Mouse (Mus musculus): Measurements from ENCODE around the gene 4921509C19Rik. TPM values are rescaled to one million over a fixed set of nuclear protein-coding genes. Genes with fewer than 3 reads are reported as not detected.
A peak's percentile ranks its signal among the peaks of the same experiment; 100 is the strongest.
"Not testable (repeated sequence)": the region's sequence is repeated elsewhere in the genome, so short reads cannot be mapped to it uniquely, and the experiment has no call there.

Gene 4921509C19Rik
- polyA plus RNA-seq, 1 experiment from 2014 or later = not detected

GRCm38 (mm10) chr2:151494035-151494803 lies 18.3 kb upstream of the 4921509C19Rik start, which contains the start of gene Nsfl1c:
TSS of gene Nsfl1c (plus strand) at chr2:151494182.
- under 1% methylated on average over 69 of the region's 73 CpGs for WGBS
- H3K4me1 ChIP-seq (ENCODE audit: insufficient read depth, low read length) = peaks cover 15% of the 10 kb centered on the region
- peak within 1 kb of the TSS; percentile 73 for H3K4me3 ChIP-seq (ENCODE audit: low read length)
- H3K27ac ChIP-seq (ENCODE audit: low read length) = peak within 1 kb of the TSS; percentile 33; the same call in 1 of the 2 replicates
- H3K4me2 ChIP-seq (replicated peaks; ENCODE audit: low read depth, low read length) = peak within 1 kb of the TSS; percentile 82
- H3K9me3 ChIP-seq (ENCODE audit: low read length) = no peaks in the 10 kb centered on the region
- H3K9ac ChIP-seq (replicated peaks; ENCODE audit: low read length) = peak within 1 kb of the TSS; percentile 73
- H3K36me3 ChIP-seq (ENCODE audit: insufficient read depth, low read length) = peaks cover 8% of the 10 kb centered on the region; the same call in 1 of the 2 replicates
- ATAC-seq (ENCODE audit: low FRiP score, low TSS enrichment) = peak; percentile 99
- H3K27me3 ChIP-seq (ENCODE audit: insufficient read depth, low read length) = peaks cover 2% of the 10 kb centered on the region; the same call in 1 of the 2 replicates

GRCm38 (mm10) chr2:151486496-151486895 lies 10.5 kb upstream of the 4921509C19Rik start:
- Histone ChIP-seq H3K9ac (replicated peaks; ENCODE audit: low read length) (no peak overlapping the region), H3K9me3 (ENCODE audit: low read length) (no peaks in the 10 kb centered on the region), H3K27ac (ENCODE audit: low read length) (no peak overlapping the region), H3K36me3 (ENCODE audit: insufficient read depth, low read length) (no peaks in the 10 kb centered on the region), H3K4me1 (ENCODE audit: insufficient read depth, low read length) (no peaks in the 10 kb centered on the region), H3K27me3 (ENCODE audit: insufficient read depth, low read length) (peaks cover 2% of the 10 kb centered on the region; the same call in 1 of the 2 replicates), H3K4me2 (replicated peaks; ENCODE audit: low read depth, low read length) (no peak overlapping the region), H3K4me3 (ENCODE audit: low read length) (no peak overlapping the region)
- no peak for ATAC-seq (ENCODE audit: low FRiP score, low TSS enrichment)

- H3K4me2 ChIP-seq (replicated peaks; ENCODE audit: low read depth, low read length); H3K9me3 ChIP-seq (ENCODE audit: low read length); H3K9ac ChIP-seq (replicated peaks; ENCODE audit: low read length); ATAC-seq (ENCODE audit: low FRiP score, low TSS enrichment); H3K27me3 ChIP-seq (ENCODE audit: insufficient read depth, low read length); H3K36me3 ChIP-seq (ENCODE audit: insufficient read depth, low read length); H3K27ac ChIP-seq (ENCODE audit: low read length); H3K4me1 ChIP-seq (ENCODE audit: insufficient read depth, low read length); H3K4me3 ChIP-seq (ENCODE audit: low read length): not testable (repeated sequence)
- 70% methylated on average over 4 of the region's 4 CpGs for WGBS
Measured at GRCm38 (mm10) chr2:151434971-151435370, 41.0 kb downstream of the 4921509C19Rik start.

DNA sequence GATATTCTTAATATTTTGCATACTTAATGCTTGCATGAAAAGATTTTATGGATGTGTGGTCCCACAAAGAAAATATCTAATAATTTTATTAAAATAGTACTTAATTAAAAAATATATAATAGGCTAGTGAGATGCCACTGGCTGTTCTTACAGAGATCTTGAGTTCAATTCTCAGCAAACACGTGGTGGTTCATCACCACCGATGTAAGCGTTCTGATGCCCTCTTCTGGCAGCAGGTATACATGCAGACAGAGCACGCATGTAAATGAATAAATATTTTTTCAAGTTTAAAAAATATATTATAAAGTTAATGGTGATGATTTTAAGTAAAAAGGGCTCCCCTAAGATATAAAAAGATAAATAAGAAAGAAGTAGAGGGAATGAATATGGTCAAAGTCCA lies 41.8 kb downstream of the 4921509C19Rik start:
- H3K9ac ChIP-seq (replicated peaks; ENCODE audit: low read length); H3K9me3 ChIP-seq (ENCODE audit: low read length); H3K4me3 ChIP-seq (ENCODE audit: low read length); ATAC-seq (ENCODE audit: low FRiP score, low TSS enrichment); H3K4me1 ChIP-seq (ENCODE audit: insufficient read depth, low read length); H3K36me3 ChIP-seq (ENCODE audit: insufficient read depth, low read length); H3K27me3 ChIP-seq (ENCODE audit: insufficient read depth, low read length); H3K4me2 ChIP-seq (replicated peaks; ENCODE audit: low read depth, low read length); H3K27ac ChIP-seq (ENCODE audit: low read length): not testable (repeated sequence)
- 60% methylated on average over 4 of the region's 4 CpGs for WGBS

Other genes starting within 250 kb of the 4921509C19Rik start
- 250 and 255 TPM in 2 replicates for gene Nsfl1c, start 18.0 kb upstream of the 4921509C19Rik start, polyA plus RNA-seq (2015; fragmentation: Nextera tagmentation; extraction: Ambion mirVana)
- gene Fkbp1a, start 66.3 kb upstream of the 4921509C19Rik start, polyA plus RNA-seq (2015; fragmentation: Nextera tagmentation; extraction: Ambion mirVana) = 723 and 752 TPM in 2 replicates
- 1.7 and 2.4 TPM in 2 replicates for gene Sdcbp2, start 96.5 kb upstream of the 4921509C19Rik start, polyA plus RNA-seq (2015; fragmentation: Nextera tagmentation; extraction: Ambion mirVana)
- gene Snph, start 156.4 kb upstream of the 4921509C19Rik start, polyA plus RNA-seq (2015; fragmentation: Nextera tagmentation; extraction: Ambion mirVana) = 0.44 and 0.63 TPM in 2 replicates
- not detected in 2 replicates for gene Rad21l, start 192.4 kb upstream of the 4921509C19Rik start, polyA plus RNA-seq (2015; fragmentation: Nextera tagmentation; extraction: Ambion mirVana)
- 1.0 and 1.1 TPM in 2 replicates for gene Tmem74b, start 225.9 kb upstream of the 4921509C19Rik start, polyA plus RNA-seq (2015; fragmentation: Nextera tagmentation; extraction: Ambion mirVana)

All from kidney, embryonic 16.5 days (tissue).